Mouse (Mus musculus): ENCODE measurements around the gene Fam53b.
A peak's percentile ranks its signal among the peaks of the same experiment; 100 is the strongest.

Fam53b gene

DNA sequence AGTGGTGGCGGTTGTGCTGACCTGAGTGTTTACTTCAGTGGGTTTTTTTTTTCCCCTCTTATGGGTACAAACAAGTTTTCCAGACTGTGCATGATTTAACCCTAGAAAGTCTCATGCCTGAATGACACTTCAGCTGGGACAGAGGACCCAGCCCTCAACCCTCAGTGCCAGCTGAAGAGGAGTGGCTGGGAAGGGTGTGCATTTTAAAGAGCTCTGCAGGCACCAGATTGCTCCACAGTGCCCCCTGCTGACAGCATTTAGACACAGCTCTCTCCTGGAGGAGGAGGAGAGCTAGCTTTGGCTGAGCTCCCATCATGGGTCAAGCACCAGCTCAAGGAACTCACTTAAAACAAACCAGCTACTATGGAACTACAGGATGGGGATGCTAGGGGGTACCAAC lies 2.8 kb downstream of the Fam53b start:
- peak; percentile 93 for DNase-seq (ENCODE audit: low spot score)

DNA sequence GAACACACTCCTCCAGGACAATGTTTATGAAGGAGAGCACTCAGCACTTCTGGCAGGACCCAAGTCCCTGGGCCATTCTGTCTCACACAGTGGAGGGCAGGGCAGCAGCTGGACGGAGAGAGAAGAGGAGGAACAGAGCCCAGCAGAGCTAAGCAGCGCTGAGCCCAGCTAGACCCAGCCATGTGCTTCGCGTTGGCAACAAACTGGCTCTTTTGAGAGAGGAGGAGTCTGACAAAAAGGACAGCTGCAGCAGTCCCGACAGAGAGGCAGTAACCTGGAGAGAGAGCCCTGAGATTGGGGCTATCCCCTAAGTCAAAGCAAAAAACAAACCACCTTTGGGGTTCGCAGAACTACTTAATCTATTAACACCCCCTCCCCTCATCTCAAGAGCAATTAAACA lies 3.3 kb downstream of the Fam53b start:
- peak; percentile 61 for DNase-seq (ENCODE audit: low spot score)

DNA sequence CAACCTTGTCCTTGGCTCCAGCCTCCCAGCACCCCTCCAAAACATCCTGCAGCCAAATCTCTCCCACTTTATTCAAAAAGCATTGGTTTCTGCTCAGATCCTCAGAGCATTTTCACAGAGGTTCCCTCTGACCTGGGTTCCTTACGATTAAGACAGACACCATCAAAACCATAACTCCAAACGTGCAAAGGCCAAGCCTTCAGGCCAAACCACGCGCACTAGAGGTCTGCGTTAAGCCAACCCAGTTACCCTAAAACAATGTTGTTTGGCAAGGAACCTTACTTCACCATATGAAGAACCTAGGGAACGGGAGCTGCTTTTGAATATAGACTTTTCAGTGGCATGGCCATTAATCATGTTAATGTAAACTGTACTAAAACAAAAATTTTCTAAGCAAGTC lies 4.0 kb downstream of the Fam53b start:
- DNase-seq (ENCODE audit: low spot score) = no peak

- DNase-seq (ENCODE audit: low spot score) = peak; percentile 73
These were observed 4.6 kb downstream of the Fam53b start for GRCm38 (mm10) chr7:132808841-132809682.

DNA sequence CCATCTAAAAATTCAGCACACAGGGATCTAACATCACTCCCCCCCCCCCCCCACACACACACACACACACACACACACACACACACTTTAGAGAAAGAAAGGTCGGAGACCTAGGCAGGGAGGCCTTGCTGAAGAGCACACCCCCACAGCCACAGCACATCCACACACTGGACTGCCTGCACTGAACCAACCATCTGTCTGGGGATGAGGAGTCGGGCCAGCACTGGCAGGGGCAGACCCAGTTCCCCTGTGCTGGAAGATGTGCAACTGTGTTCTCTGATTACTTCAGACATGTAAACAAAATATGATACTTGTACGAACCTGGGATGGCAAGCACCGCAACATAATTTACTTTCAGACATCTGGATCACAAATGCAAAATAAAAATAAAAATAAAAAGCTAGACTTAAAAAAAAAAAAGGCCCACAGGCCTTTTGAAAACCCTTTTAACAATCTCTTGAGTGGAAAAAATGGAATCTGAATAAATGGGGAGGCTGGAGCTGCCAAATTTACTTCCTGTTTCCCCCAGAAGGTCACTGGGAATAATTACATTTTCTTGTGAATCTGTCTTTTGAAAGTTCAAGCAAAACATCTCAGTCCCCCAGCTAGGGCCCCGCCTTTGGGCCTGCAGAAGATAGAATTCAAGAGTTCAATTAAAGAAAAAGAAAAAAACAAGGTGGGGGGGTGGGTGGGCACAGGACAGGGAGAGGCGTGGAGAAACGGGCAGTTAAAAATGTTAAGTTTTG lies 5.5 kb downstream of the Fam53b start:
- DNase-seq (ENCODE audit: low spot score) = peak; percentile 28

DNA sequence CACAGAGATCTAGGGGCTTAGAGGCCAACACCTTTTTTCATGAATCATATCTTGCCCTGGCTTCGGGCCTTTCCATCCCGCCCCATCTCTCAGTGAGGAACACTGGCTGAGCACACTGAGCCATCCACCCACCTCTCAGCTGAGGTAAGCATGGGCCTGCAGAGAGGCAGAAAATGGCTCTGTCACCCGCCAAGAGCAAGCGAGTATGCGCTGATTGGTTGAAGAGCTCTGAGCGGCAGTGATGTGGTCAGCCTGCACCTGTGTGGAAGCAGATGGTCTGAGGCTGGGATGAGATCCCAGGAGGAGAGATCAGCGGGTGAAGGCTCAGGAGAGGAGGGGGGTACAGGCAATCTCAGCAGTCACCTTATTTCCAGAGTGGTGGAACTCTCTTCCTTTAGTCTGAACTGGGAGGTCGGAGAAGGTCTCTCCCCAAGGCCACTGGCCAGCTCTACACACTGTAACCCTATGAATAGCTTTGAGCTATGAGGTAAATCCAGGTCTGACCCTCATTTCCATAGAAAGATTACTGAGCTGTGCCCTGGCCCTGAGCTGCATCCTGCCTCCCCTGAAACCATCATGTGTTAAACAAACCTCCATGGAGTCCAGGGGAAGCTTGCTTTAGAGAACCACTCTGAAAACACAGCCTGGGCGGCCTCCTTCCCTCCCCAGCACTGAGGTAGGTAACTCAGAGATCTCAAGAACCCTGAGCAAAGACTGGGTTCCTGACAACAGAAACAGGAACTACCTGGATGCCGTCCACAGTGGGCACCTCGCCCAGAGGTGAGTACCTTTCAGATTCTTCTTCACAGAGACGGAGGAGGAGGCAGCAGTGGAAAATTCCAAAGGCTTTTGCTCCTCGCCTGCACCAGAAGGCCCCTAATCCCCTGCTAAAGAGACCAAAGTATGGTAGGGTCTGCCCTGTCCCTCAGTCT lies 6.5 kb downstream of the Fam53b start:
- DNase-seq (ENCODE audit: low spot score) = no peak

DNA sequence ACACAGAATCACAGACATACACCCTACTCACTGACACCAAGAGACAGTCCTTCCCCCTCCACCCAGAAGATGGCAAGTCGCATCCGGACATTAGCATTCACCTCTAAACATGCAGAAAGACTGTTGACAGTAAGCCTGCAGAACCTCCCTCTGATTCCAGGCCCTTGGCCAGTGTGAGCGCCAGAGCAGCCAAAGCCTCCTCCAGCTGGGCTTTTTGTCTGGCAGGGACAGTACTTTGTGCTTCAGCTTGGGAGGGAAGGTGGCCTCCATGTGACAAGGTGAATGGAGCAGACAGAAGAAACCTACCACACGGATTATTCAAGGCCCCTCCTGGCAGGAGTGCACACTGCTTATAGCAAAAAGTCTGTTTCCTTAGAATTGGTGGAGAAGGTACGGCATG lies 7.4 kb downstream of the Fam53b start:
- DNase-seq (ENCODE audit: low spot score) = no peak

GRCm38 (mm10) chr7:132804951-132805350 lies 8.7 kb downstream of the Fam53b start:
- DNase-seq (ENCODE audit: low spot score) = no peak

- DNase-seq (ENCODE audit: low spot score) = no peak
These were observed 9.2 kb downstream of the Fam53b start for GRCm38 (mm10) chr7:132804461-132804860.

DNA sequence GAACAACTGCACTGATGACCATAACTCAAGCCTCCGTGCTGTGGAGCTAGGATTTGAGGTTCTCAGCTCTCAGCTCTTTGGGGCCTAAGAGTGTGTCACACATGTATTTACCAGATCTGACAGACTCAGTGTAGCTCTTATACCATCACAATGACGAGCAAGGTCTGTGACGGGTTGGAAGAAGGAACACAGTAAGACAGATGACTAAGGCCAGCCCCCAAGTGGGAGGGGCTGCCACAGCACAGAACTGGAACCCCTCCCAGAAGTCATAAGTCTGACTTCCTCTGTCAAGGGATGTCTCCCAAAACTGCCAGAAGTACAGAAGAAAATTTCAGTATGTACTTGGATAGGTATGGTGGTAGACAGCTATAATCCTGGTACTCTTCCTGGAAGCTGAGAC lies 9.7 kb downstream of the Fam53b start:
- no peak for DNase-seq (ENCODE audit: low spot score)

DNA sequence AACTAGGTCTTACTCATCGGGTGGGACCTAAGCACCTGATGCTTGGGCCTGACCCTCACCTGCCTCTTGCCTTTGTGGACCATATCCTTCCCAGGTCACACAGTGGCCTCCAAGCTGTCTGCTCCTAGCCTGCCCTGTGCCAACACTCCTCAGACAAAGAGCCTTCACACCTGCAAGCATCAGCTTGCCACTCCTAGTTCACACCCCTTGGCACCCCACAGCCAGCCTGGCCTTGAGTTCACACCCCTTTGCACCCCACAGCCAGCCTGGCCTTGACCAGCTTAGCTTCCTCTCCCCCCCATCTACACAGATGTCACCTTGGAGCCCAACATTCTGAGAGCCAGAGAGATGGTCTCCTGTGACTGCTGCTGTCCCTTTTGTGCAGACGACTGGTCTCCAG lies 10.3 kb downstream of the Fam53b start:
- no peak for DNase-seq (ENCODE audit: low spot score)

- DNase-seq (ENCODE audit: low spot score) = no peak
These were observed 11.0 kb downstream of the Fam53b start for GRCm38 (mm10) chr7:132802691-132803090.

- DNase-seq (ENCODE audit: low spot score) = no peak
These were observed 11.6 kb downstream of the Fam53b start for GRCm38 (mm10) chr7:132802066-132802465.

GRCm38 (mm10) chr7:132801509-132801908 lies 12.2 kb downstream of the Fam53b start:
- DNase-seq (ENCODE audit: low spot score) = no peak

DNA sequence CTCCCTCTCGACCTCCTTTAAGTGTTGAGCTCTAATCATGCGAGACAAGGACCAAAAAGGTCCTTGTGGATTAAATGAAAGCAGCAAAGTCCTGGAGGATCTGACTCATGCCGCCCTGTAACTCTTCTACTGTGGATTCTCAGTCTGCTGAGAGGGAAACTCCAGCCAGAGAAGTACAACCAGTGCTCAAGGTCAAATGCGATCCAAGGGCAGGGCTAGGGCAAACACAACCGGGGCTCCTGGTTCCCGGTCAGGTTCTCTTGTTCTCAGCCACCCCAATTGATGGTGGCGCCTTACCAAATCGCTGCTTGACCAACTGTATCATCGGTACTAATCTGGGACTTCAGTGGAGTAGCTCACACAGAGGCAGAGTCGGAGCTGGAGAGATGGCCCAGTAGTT lies 12.8 kb downstream of the Fam53b start:
- DNase-seq (ENCODE audit: low spot score) = no peak

- no peak for DNase-seq (ENCODE audit: low spot score)
These were observed 14.3 kb downstream of the Fam53b start for GRCm38 (mm10) chr7:132799119-132800016.

GRCm38 (mm10) chr7:132795141-132795540 lies 18.5 kb downstream of the Fam53b start:
- no peak for DNase-seq (ENCODE audit: low spot score)

GRCm38 (mm10) chr7:132793467-132793866 lies 20.2 kb downstream of the Fam53b start:
- no peak for DNase-seq (ENCODE audit: low spot score)

- DNase-seq (ENCODE audit: low spot score) = no peak
These were observed 23.1 kb downstream of the Fam53b start for GRCm38 (mm10) chr7:132790447-132791219.

GRCm38 (mm10) chr7:132788826-132789225 lies 24.9 kb downstream of the Fam53b start:
- no peak for DNase-seq (ENCODE audit: low spot score)
